Mouse (Mus musculus): ENCODE data around the gene Cd81. TPM values are rescaled to one million over a fixed set of nuclear protein-coding genes. Genes with fewer than 3 reads are reported as not detected.

Gene Cd81
- polyA plus RNA-seq, 1 experiment from 2014 or later: 267 TPM

GRCm38 (mm10) chr7:143069751-143070400 is 17.3 kb downstream of the Cd81 start:
- Histone ChIP-seq H3K36me3 (peaks cover 47% of the 10 kb centered on the region), H3K9me3 (replicated peaks) (no peaks in the 10 kb centered on the region), H3K4me3 (peak overlapping the region; percentile 93), H3K27ac (replicated peaks) (peak overlapping the region; percentile 92), H3K27me3 (ENCODE audit: low read depth, poor library complexity, severe bottlenecking) (no peaks in the 10 kb centered on the region), H3K4me1 (peaks cover 33% of the 10 kb centered on the region)
- 16% methylated on average over 30 of the region's 30 CpGs for WGBS
- DNase-seq (ENCODE audit: low spot score): peak; percentile 26

GRCm38 (mm10) chr7:143070506-143071070 is 18.0 kb downstream of the Cd81 start:
- DNase-seq (ENCODE audit: low spot score): no peak
- Histone ChIP-seq H3K36me3 (peaks cover 40% of the 10 kb centered on the region), H3K4me3 (peak overlapping the region; percentile 93), H3K4me1 (peaks cover 33% of the 10 kb centered on the region), H3K27ac (replicated peaks) (peak overlapping the region; percentile 92), H3K27me3 (ENCODE audit: low read depth, poor library complexity, severe bottlenecking) (no peaks in the 10 kb centered on the region), H3K9me3 (replicated peaks) (no peaks in the 10 kb centered on the region)
- WGBS: 92% methylated on average over 10 of the region's 10 CpGs

- Histone ChIP-seq H3K27me3 (ENCODE audit: low read depth, poor library complexity, severe bottlenecking) (no peaks in the 10 kb centered on the region), H3K36me3 (peaks cover 20% of the 10 kb centered on the region), H3K4me3 (no peak overlapping the region), H3K4me1 (peaks cover 31% of the 10 kb centered on the region), H3K9me3 (replicated peaks) (no peaks in the 10 kb centered on the region), H3K27ac (replicated peaks) (no peak overlapping the region)
- DNase-seq (ENCODE audit: low spot score): no peak
- 86% methylated on average over 5 of the region's 5 CpGs for WGBS
Observed at GRCm38 (mm10) chr7:143072605-143073004, 20.1 kb downstream of the Cd81 start.

- H3K27me3 ChIP-seq (ENCODE audit: low read depth, poor library complexity, severe bottlenecking): no peaks in the 10 kb centered on the region
- peaks cover 26% of the 10 kb centered on the region for H3K4me1 ChIP-seq
- DNase-seq (ENCODE audit: low spot score): peak; percentile 48
- H3K9me3 ChIP-seq (replicated peaks): no peaks in the 10 kb centered on the region
- H3K27ac ChIP-seq (replicated peaks): no peak overlapping the region
- no peak overlapping the region for H3K4me3 ChIP-seq
- peaks cover 15% of the 10 kb centered on the region for H3K36me3 ChIP-seq
- 90% methylated on average over 1 of the region's 1 CpGs for WGBS
Observed at GRCm38 (mm10) chr7:143073086-143073485, 20.5 kb downstream of the Cd81 start.

- WGBS: 73% methylated on average over 5 of the region's 5 CpGs
- no peak overlapping the region for H3K27ac ChIP-seq (replicated peaks)
Observed at GRCm38 (mm10) chr7:143075394-143075793, 22.9 kb downstream of the Cd81 start.

GRCm38 (mm10) chr7:143077351-143077750 is 24.8 kb downstream of the Cd81 start:
- Histone ChIP-seq H3K36me3 (no peaks in the 10 kb centered on the region), H3K4me3 (no peak overlapping the region), H3K27ac (replicated peaks) (no peak overlapping the region), H3K27me3 (ENCODE audit: low read depth, poor library complexity, severe bottlenecking) (no peaks in the 10 kb centered on the region), H3K4me1 (peaks cover 6% of the 10 kb centered on the region; the same call in 1 of the 2 replicates), H3K9me3 (replicated peaks) (no peaks in the 10 kb centered on the region)
- no peak for DNase-seq (ENCODE audit: low spot score)
- WGBS: 90% methylated on average over 2 of the region's 2 CpGs

More at GRCm38 (mm10) chr7:143075394-143075793, 22.9 kb downstream of the Cd81 start:
- peaks cover 13% of the 10 kb centered on the region for H3K4me1 ChIP-seq
- no peaks in the 10 kb centered on the region for H3K9me3 ChIP-seq (replicated peaks)
- no peak overlapping the region for H3K4me3 ChIP-seq
- no peaks in the 10 kb centered on the region for H3K27me3 ChIP-seq (ENCODE audit: low read depth, poor library complexity, severe bottlenecking)
- no peak for DNase-seq (ENCODE audit: low spot score)
- H3K36me3 ChIP-seq: peaks cover 12% of the 10 kb centered on the region

- H3K27ac ChIP-seq (replicated peaks): 0 out of 2 replicates have a peak overlapping the region, but pooled peaks have one; percentile 2
- no peaks in the 10 kb centered on the region for H3K36me3 ChIP-seq
- H3K4me1 ChIP-seq: peaks cover 9% of the 10 kb centered on the region; the same call in 1 of the 2 replicates
- no peaks in the 10 kb centered on the region for H3K9me3 ChIP-seq (replicated peaks)
- WGBS: 67% methylated on average over 6 of the region's 6 CpGs
- no peaks in the 10 kb centered on the region for H3K27me3 ChIP-seq (ENCODE audit: low read depth, poor library complexity, severe bottlenecking)
- H3K4me3 ChIP-seq: no peak overlapping the region
- DNase-seq (ENCODE audit: low spot score): no peak
Observed at GRCm38 (mm10) chr7:143082024-143082423, 29.5 kb downstream of the Cd81 start.

- H3K36me3 ChIP-seq: no peaks in the 10 kb centered on the region
- no peak overlapping the region for H3K4me3 ChIP-seq
- no peaks in the 10 kb centered on the region for H3K9me3 ChIP-seq (replicated peaks)
- H3K27me3 ChIP-seq (ENCODE audit: low read depth, poor library complexity, severe bottlenecking): no peaks in the 10 kb centered on the region
- 84% methylated on average over 2 of the region's 2 CpGs for WGBS
- H3K27ac ChIP-seq (replicated peaks): no peak overlapping the region
- H3K4me1 ChIP-seq: peaks cover 9% of the 10 kb centered on the region; the same call in 1 of the 2 replicates
- no peak for DNase-seq (ENCODE audit: low spot score)
Observed at GRCm38 (mm10) chr7:143083708-143084107, 31.2 kb downstream of the Cd81 start.

GRCm38 (mm10) chr7:143086366-143086765 is 33.8 kb downstream of the Cd81 start:
- peak; percentile 58 for DNase-seq (ENCODE audit: low spot score)
- H3K9me3 ChIP-seq (replicated peaks): no peaks in the 10 kb centered on the region
- no peak overlapping the region for H3K4me3 ChIP-seq
- no peak overlapping the region for H3K27ac ChIP-seq (replicated peaks)
- H3K27me3 ChIP-seq (ENCODE audit: low read depth, poor library complexity, severe bottlenecking): peaks cover 4% of the 10 kb centered on the region; the same call in 1 of the 2 replicates
- no peaks in the 10 kb centered on the region for H3K36me3 ChIP-seq
- 58% methylated on average over 2 of the region's 2 CpGs for WGBS
- H3K4me1 ChIP-seq: peaks cover 9% of the 10 kb centered on the region; the same call in 1 of the 2 replicates

GRCm38 (mm10) chr7:143087070-143087579 is 34.6 kb downstream of the Cd81 start:
- Histone ChIP-seq H3K9me3 (replicated peaks) (no peaks in the 10 kb centered on the region), H3K27me3 (ENCODE audit: low read depth, poor library complexity, severe bottlenecking) (peaks cover 4% of the 10 kb centered on the region; the same call in 1 of the 2 replicates), H3K4me3 (no peak overlapping the region), H3K27ac (replicated peaks) (no peak overlapping the region), H3K4me1 (peaks cover 3% of the 10 kb centered on the region; the same call in 1 of the 2 replicates), H3K36me3 (no peaks in the 10 kb centered on the region)
- DNase-seq (ENCODE audit: low spot score): peak; percentile 33
- 55% methylated on average over 4 of the region's 4 CpGs for WGBS

GRCm38 (mm10) chr7:143093847-143094246 is 41.3 kb downstream of the Cd81 start:
- H3K27me3 ChIP-seq (ENCODE audit: low read depth, poor library complexity, severe bottlenecking): peaks cover 14% of the 10 kb centered on the region; the same call in 1 of the 2 replicates
- DNase-seq (ENCODE audit: low spot score): no peak
- no peak overlapping the region for H3K4me3 ChIP-seq
- no peaks in the 10 kb centered on the region for H3K9me3 ChIP-seq (replicated peaks)
- H3K36me3 ChIP-seq: no peaks in the 10 kb centered on the region
- H3K27ac ChIP-seq (replicated peaks): no peak overlapping the region
- 82% methylated on average over 3 of the region's 3 CpGs for WGBS
- H3K4me1 ChIP-seq: no peaks in the 10 kb centered on the region

- 50% methylated on average over 10 of the region's 10 CpGs for WGBS
Observed at GRCm38 (mm10) chr7:143094592-143095553, 42.3 kb downstream of the Cd81 start, which contains the start of gene Trpm5. Gene Trpm5 (minus strand): TSS chr7:143094642.

More at GRCm38 (mm10) chr7:143094592-143095553, 42.3 kb downstream of the Cd81 start, which contains the start of gene Trpm5:
- peaks cover 13% of the 10 kb centered on the region; the same call in 1 of the 2 replicates for H3K27me3 ChIP-seq (ENCODE audit: low read depth, poor library complexity, severe bottlenecking)
- no peaks in the 10 kb centered on the region for H3K9me3 ChIP-seq (replicated peaks)
- H3K27ac ChIP-seq (replicated peaks): no peak within 1 kb of the TSS
- H3K36me3 ChIP-seq: no peaks in the 10 kb centered on the region
- no peaks in the 10 kb centered on the region for H3K4me1 ChIP-seq
- DNase-seq (ENCODE audit: low spot score): peak; percentile 68
- no peak within 1 kb of the TSS for H3K4me3 ChIP-seq
